Mouse (Mus musculus) liver, embryonic 15.5 days (tissue): ENCODE results near the gene Zfp965. TPM values are rescaled to one million over a fixed set of nuclear protein-coding genes. Genes with fewer than 3 reads are reported as not detected.
"Not testable (repeated sequence)": the region's sequence is repeated elsewhere in the genome, so short reads cannot be mapped to it uniquely, and the experiment has no call there.

ENCODE experiments used
- ATAC-seq: fragments of 200-750 bp; cut with Nextera tagmentation; 2 replicates; pipeline ENCODE4 v1.8.0; 2017; ENCODE audit warnings: moderate number of reproducible peaks, mild to moderate bottlenecking, moderate library complexity; ENCODE audit not compliant: insufficient read depth
- H3K27ac ChIP-seq: fragments of 300-500 bp; sonication (generic); replicated peaks from 2 replicates; pipeline ENCODE4 v1.5.1; 2015; ENCODE audit warnings: mild to moderate bottlenecking, inconsistent platforms
- H3K27me3 ChIP-seq: fragments of 300-500 bp; sonication (generic); 2 replicates; pipeline ENCODE4 v1.6.1; 2015; ENCODE audit warnings: mild to moderate bottlenecking, inconsistent platforms
- H3K36me3 ChIP-seq: fragments of 300-500 bp; sonication (generic); replicated peaks from 2 replicates; pipeline ENCODE4 v1.6.1; 2015; ENCODE audit warnings: moderate library complexity, mild to moderate bottlenecking, inconsistent platforms
- H3K4me1 ChIP-seq: fragments of 300-500 bp; sonication (generic); replicated peaks from 2 replicates; pipeline ENCODE4 v1.6.1; 2015; ENCODE audit warnings: inconsistent platforms
- H3K4me2 ChIP-seq: fragments of 300-500 bp; sonication (generic); 2 replicates; pipeline ENCODE4 v1.6.1; 2015; ENCODE audit warnings: moderate library complexity, mild to moderate bottlenecking, inconsistent platforms
- H3K4me3 ChIP-seq: fragments of 300-500 bp; sonication (generic); replicated peaks from 2 replicates; pipeline ENCODE4 v1.5.1; 2015; ENCODE audit warnings: mild to moderate bottlenecking, inconsistent platforms
- H3K9ac ChIP-seq: fragments of 300-500 bp; sonication (generic); 2 replicates; pipeline ENCODE4 v1.6.1; 2015; ENCODE audit warnings: moderate library complexity, mild to moderate bottlenecking, inconsistent platforms
- H3K9me3 ChIP-seq: fragments of 300-500 bp; sonication (generic); replicated peaks from 2 replicates; pipeline ENCODE4 v1.6.1; 2016; ENCODE audit warnings: inconsistent platforms
- WGBS: fragments of 180-500 bp; shearing (Covaris S2); methylation state at CpG from one replicate; pipeline ENCODE4 v1.1.7; 2015; ENCODE audit warnings: mixed read lengths; ENCODE audit not compliant: insufficient replicate concordance; 5-methylcytosine and 5-hydroxymethylcytosine counted together
- polyA plus RNA-seq: library from polyadenylated mRNA; unstranded; fragments of >200 nt; fragmentation: Nextera tagmentation; extraction: Ambion mirVana; gene quantifications from 2 replicates; pipeline ENCODE4 v1.2.1, GENCODE M21; 2015

Zfp965 gene
- 1.7 and 1.8 TPM in 2 replicates for polyA plus RNA-seq

DNA sequence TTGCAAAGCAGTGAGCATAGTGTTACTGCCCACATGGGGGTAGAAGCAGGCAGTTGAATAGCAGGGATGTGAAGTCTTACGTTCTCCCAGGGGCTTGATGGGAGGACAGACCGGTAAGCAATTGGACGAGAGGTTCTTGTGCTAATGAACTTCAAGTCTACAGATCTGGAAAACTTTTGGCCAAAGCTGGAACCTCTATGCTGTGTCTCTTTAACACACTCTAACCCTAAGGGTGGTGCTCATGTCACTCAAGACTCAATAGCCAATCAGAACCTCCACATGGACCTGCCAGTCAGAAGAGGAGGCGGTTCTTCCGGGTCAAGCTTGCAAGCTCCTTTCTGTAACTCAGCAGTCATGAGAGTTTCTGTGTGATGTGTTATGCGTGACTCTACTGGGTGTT is at the start of gene Zfp965:
Zfp965 (plus strand) TSS at position 301 of the 400 bp plus-strand sequence.
- not testable (repeated sequence) for H3K4me1 ChIP-seq, ATAC-seq
- WGBS, result no CpG with 5 or more reads among the region's 6 CpGs

GRCm38 (mm10) chr2:175435707-175436106 is 34.1 kb upstream of the Zfp965 start, which contains the start of gene Gm4724:
Gm4724 (minus strand) TSS chr2:175435807.
- not testable (repeated sequence) for H3K9ac ChIP-seq, H3K27me3 ChIP-seq, H3K9me3 ChIP-seq, H3K36me3 ChIP-seq, ATAC-seq, H3K27ac ChIP-seq, H3K4me3 ChIP-seq, H3K4me2 ChIP-seq, H3K4me1 ChIP-seq
- WGBS, result no CpG with 5 or more reads among the region's 4 CpGs

More for the DNA sequence above, at the start of gene Zfp965:
- H3K27ac ChIP-seq, H3K4me2 ChIP-seq, H3K27me3 ChIP-seq, H3K36me3 ChIP-seq, H3K9ac ChIP-seq, H3K9me3 ChIP-seq, H3K4me3 ChIP-seq: not testable (repeated sequence)

Other genes starting within 250 kb of the Zfp965 start
- gene Gm14440, start 194.9 kb upstream of the Zfp965 start, polyA plus RNA-seq, result 1.1 TPM in 1 of 2 replicates, not detected in the other
- gene Gm4631, start 131.8 kb upstream of the Zfp965 start, polyA plus RNA-seq, result 3.9 and 4.1 TPM in 2 replicates
- gene Zfp968, start 97.5 kb upstream of the Zfp965 start, polyA plus RNA-seq, result 0.84 and 1.0 TPM in 2 replicates
- 1.9 TPM in 2 replicates for gene Gm4724, start 34.2 kb upstream of the Zfp965 start, polyA plus RNA-seq
- gene Gm11007, start 174.0 kb downstream of the Zfp965 start, polyA plus RNA-seq, result not detected in 2 replicates
- 5.7 and 7.6 TPM in 2 replicates for gene Zfp969, start 233.7 kb downstream of the Zfp965 start, polyA plus RNA-seq